Mouse (Mus musculus) neural tube, embryonic 11.5 days (tissue): ENCODE measurements around the gene Clec12a. TPM values are rescaled to one million over a fixed set of nuclear protein-coding genes. Genes with fewer than 3 reads are reported as not detected.

Source experiments
- ATAC-seq: fragments of 200-750 bp; cut with Nextera tagmentation; 2 replicates; pipeline ENCODE4 v1.8.0; 2017; ENCODE audit warnings: moderate number of reproducible peaks, mild to moderate bottlenecking, moderate TSS enrichment, moderate library complexity; ENCODE audit not compliant: insufficient read depth, low FRiP score, low TSS enrichment
- DNase-seq: peaks from one replicate; pipeline ENCODE4 v3.0.0-alpha.2; 2015; ENCODE audit warnings: low spot score
- H3K27ac ChIP-seq: fragments of 300-500 bp; sonication (generic); 2 replicates; pipeline ENCODE4 v1.5.1; 2014; ENCODE audit warnings: low read depth, mild to moderate bottlenecking, low read length
- H3K27me3 ChIP-seq: fragments of 300-500 bp; sonication (generic); 2 replicates; pipeline ENCODE4 v1.6.1; 2014; ENCODE audit warnings: mild to moderate bottlenecking, low read length, mixed read lengths; ENCODE audit not compliant: control insufficient read depth, insufficient read depth
- H3K36me3 ChIP-seq: fragments of 300-500 bp; sonication (generic); 2 replicates; pipeline ENCODE4 v1.6.1; 2014; ENCODE audit warnings: mild to moderate bottlenecking, low read length, moderate library complexity, mixed read lengths; ENCODE audit not compliant: control insufficient read depth, insufficient read depth
- H3K4me1 ChIP-seq: fragments of 300-500 bp; sonication (generic); 2 replicates; pipeline ENCODE4 v1.6.1; 2014; ENCODE audit warnings: low read length, mixed read lengths; ENCODE audit not compliant: control insufficient read depth, insufficient read depth
- H3K4me2 ChIP-seq: fragments of 300-500 bp; sonication (generic); 2 replicates; pipeline ENCODE4 v1.6.1; 2014; ENCODE audit warnings: low read depth, mild to moderate bottlenecking, moderate library complexity
- H3K4me3 ChIP-seq: fragments of 300-500 bp; sonication (generic); 2 replicates; pipeline ENCODE4 v1.5.1; 2014; ENCODE audit warnings: low read depth, low read length
- H3K9ac ChIP-seq: fragments of 300-500 bp; sonication (generic); 2 replicates; pipeline ENCODE4 v1.6.1; 2014; ENCODE audit warnings: mild to moderate bottlenecking, low read length
- H3K9me3 ChIP-seq: fragments of 300-500 bp; sonication (generic); 2 replicates; pipeline ENCODE4 v1.6.1; 2016; ENCODE audit warnings: low read length; ENCODE audit not compliant: control insufficient read depth
- WGBS: fragments of 180-500 bp; shearing (Covaris S2); extraction: QIAGEN DNeasy Blood & Tissue Kit; methylation state at CpG from one replicate; pipeline ENCODE4 v1.1.7; 2014; 5-methylcytosine and 5-hydroxymethylcytosine counted together
- polyA plus RNA-seq: library from polyadenylated mRNA; unstranded; fragments of >200 nt; fragmentation: Nextera tagmentation; extraction: Ambion mirVana; gene quantifications from 2 replicates; pipeline ENCODE4 v1.2.1, GENCODE M21; 2014

Gene Clec12a
- polyA plus RNA-seq, 1 experiment from 2014 or later = 0.53 TPM

DNA sequence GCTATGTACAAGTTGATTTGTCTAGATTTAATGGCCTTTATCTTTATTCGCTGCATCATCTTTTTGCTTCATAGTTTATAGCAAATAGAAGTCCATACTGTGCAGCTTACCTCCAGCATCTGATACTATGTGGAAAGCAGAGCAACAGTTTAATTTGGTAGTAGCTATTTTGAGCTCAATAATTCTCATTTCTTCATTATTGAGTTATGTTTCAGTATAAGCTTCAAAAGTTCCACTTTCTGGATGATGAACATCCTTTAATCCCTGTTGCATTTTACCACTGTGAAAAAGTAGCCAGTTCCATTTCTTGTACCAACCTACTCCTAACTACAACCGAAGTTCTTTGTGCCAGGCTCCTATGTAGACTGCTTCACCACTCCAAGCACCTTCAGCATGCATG lies 66.1 kb downstream of the Clec12a start, which contains the start of gene Clec9a:
Gene Clec9a (plus strand): TSS at position 301 of the 400 bp plus-strand sequence.
- WGBS = 93% methylated on average over 2 of the region's 2 CpGs
- DNase-seq (no peak), ATAC-seq (no peak)
- Histone ChIP-seq H3K4me3 (no peak within 1 kb of the TSS), H3K27me3 (no peaks in the 10 kb centered on the region), H3K27ac (no peak within 1 kb of the TSS), H3K4me1 (no peaks in the 10 kb centered on the region), H3K4me2 (no peak within 1 kb of the TSS), H3K36me3 (no peaks in the 10 kb centered on the region), H3K9ac (no peak within 1 kb of the TSS), H3K9me3 (no peaks in the 10 kb centered on the region)

GRCm38 (mm10) chr6:129414177-129414576 lies 71.7 kb downstream of the Clec12a start:
- H3K27me3 ChIP-seq = no peaks in the 10 kb centered on the region
- no peak overlapping the region for H3K27ac ChIP-seq
- H3K36me3 ChIP-seq = no peaks in the 10 kb centered on the region
- DNase-seq (no peak), ATAC-seq (no peak)
- no peak overlapping the region for H3K4me2 ChIP-seq
- H3K9ac ChIP-seq = no peak overlapping the region
- H3K9me3 ChIP-seq = no peaks in the 10 kb centered on the region
- H3K4me3 ChIP-seq = no peak overlapping the region
- 85% methylated on average over 1 of the region's 1 CpGs for WGBS
- no peaks in the 10 kb centered on the region for H3K4me1 ChIP-seq

Other genes with a start within 250 kb of the Clec12a start
- gene Clec2e, start 241.8 kb upstream of the Clec12a start, polyA plus RNA-seq = not detected in 2 replicates
- not detected in 2 replicates for gene Clec2d, start 162.1 kb upstream of the Clec12a start, polyA plus RNA-seq
- 0.28 TPM in 1 of 2 replicates, not detected in the other for gene Cd69, start 67.3 kb upstream of the Clec12a start, polyA plus RNA-seq
- gene 4922502D21Rik, start 10.9 kb upstream of the Clec12a start, polyA plus RNA-seq = not detected in 2 replicates
- gene Clec12b, start 43.2 kb downstream of the Clec12a start, polyA plus RNA-seq = 0.37 TPM in 1 of 2 replicates, not detected in the other
- 11.8 and 13.4 TPM in 2 replicates for gene Clec1b, start 54.6 kb downstream of the Clec12a start, polyA plus RNA-seq
- 0.37 and 0.59 TPM in 2 replicates for gene Clec9a, start 66.2 kb downstream of the Clec12a start, polyA plus RNA-seq
- gene Clec1a, start 109.3 kb downstream of the Clec12a start, polyA plus RNA-seq = 1.6 and 1.8 TPM in 2 replicates
- not detected in 2 replicates for gene Olr1, start 164.5 kb downstream of the Clec12a start, polyA plus RNA-seq
- gene Tmem52b, start 169.9 kb downstream of the Clec12a start, polyA plus RNA-seq = not detected in 2 replicates
- gene Gabarapl1, start 190.5 kb downstream of the Clec12a start, polyA plus RNA-seq = 24.3 and 24.6 TPM in 2 replicates
- not detected in 2 replicates for gene Klre1, start 235.2 kb downstream of the Clec12a start, polyA plus RNA-seq
- not detected in 2 replicates for gene Klrd1, start 249.1 kb downstream of the Clec12a start, polyA plus RNA-seq